Mouse (Mus musculus): ENCODE results near the gene Wdr83os. TPM values are rescaled to one million over a fixed set of nuclear protein-coding genes. Genes with fewer than 3 reads are reported as not detected.
"Not testable (repeated sequence)": the region's sequence is repeated elsewhere in the genome, so short reads cannot be mapped to it uniquely, and the experiment has no call there.

Gene Wdr83os
- polyA plus RNA-seq, 1 experiment from 2014 or later = 156 TPM

DNA sequence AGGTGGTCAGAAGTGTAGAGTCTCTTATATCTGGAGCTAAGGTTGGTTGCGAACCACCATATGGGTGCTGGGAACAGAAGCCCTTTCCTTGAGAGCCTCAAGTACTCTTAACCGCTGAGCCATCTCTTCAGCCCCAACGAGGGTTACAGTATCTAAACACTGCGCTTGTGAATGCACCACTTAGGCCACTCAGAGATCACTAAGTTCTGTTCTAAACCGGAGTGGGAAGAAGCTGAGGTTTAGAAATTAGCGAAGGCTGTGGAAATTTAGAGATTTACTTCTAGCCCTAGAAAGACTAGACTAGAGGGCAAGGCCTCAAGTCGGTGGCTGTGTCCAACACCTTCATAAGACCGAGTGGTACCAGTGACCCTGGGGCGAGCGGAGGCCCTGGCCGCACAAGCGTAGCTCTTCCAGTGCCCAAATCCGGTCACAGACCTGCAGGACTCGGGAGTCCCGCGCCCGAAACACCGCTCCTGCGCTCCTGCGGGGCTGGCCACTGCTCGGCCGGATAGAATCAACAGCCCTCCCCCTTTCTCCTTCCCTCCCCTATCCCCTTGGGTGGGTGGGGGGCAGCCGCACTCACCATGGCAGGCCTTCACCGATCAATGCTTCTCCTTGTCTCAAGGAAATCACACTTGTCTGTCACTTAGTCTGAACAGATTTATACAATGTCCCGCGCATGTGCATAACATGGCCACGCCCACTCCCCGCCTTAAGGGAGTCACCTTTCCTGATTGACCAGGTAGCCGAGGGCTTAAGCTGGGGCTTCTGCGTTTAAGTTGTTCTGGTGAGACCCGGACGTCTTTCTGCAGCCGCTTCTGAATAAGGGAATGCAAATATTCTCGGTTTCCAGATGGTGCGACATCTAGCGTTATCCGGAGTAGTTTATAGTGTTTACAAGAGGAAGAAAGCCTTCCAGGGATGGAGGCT is 38.8 kb downstream of the Wdr83os start:
- no peaks in the 10 kb centered on the region for H3K27me3 ChIP-seq (replicated peaks; ENCODE audit: control insufficient read depth, insufficient read depth, low read length)
- peak overlapping the region; percentile 70 for H3K4me3 ChIP-seq (ENCODE audit: low read depth, low read length)
- ATAC-seq (replicated peaks; ENCODE audit: low FRiP score, low TSS enrichment, low read depth) = peak; percentile 94
- peak overlapping the region; percentile 51; the same call in 1 of the 2 replicates for H3K27ac ChIP-seq (ENCODE audit: low read depth)
- H3K4me2 ChIP-seq (ENCODE audit: low read length) = peak overlapping the region; percentile 62
- H3K9me3 ChIP-seq (ENCODE audit: control insufficient read depth, low read length) = no peaks in the 10 kb centered on the region
- 7% methylated on average over 37 of the region's 37 CpGs for WGBS
- H3K9ac ChIP-seq (ENCODE audit: low read length) = peak overlapping the region; percentile 57
- H3K4me1 ChIP-seq (replicated peaks; ENCODE audit: control insufficient read depth, insufficient read depth, low read length) = no peaks in the 10 kb centered on the region
- peak; percentile 95 for DNase-seq (ENCODE audit: low spot score)
- H3K36me3 ChIP-seq (ENCODE audit: control insufficient read depth, insufficient read depth, low read length) = no peaks in the 10 kb centered on the region

DNA sequence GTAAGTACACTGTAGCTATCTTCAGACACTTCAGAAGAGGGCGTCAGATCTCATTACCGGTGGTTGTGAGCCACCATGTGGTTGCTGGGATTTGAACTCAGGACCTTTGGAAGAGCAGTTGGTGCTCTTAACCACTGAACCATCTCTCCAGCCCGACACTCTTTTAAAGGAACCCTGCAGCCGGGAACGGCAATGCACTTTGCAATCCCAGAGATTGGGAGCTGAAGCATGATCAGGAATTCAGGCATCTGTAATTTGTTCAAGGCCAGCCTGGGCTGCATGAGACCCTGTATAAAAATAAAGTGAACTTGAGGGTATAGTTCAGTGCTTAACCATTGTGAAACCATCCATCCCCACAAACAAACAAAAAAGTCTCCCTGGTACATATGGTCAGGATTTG is 39.7 kb downstream of the Wdr83os start:
- not testable (repeated sequence) for H3K9ac ChIP-seq (ENCODE audit: low read length); H3K4me3 ChIP-seq (ENCODE audit: low read depth, low read length); DNase-seq (ENCODE audit: low spot score); ATAC-seq (replicated peaks; ENCODE audit: low FRiP score, low TSS enrichment, low read depth); H3K27me3 ChIP-seq (replicated peaks; ENCODE audit: control insufficient read depth, insufficient read depth, low read length); H3K9me3 ChIP-seq (ENCODE audit: control insufficient read depth, low read length); H3K36me3 ChIP-seq (ENCODE audit: control insufficient read depth, insufficient read depth, low read length); H3K4me1 ChIP-seq (replicated peaks; ENCODE audit: control insufficient read depth, insufficient read depth, low read length); H3K27ac ChIP-seq (ENCODE audit: low read depth); H3K4me2 ChIP-seq (ENCODE audit: low read length)
- 82% methylated on average over 5 of the region's 5 CpGs for WGBS

DNA sequence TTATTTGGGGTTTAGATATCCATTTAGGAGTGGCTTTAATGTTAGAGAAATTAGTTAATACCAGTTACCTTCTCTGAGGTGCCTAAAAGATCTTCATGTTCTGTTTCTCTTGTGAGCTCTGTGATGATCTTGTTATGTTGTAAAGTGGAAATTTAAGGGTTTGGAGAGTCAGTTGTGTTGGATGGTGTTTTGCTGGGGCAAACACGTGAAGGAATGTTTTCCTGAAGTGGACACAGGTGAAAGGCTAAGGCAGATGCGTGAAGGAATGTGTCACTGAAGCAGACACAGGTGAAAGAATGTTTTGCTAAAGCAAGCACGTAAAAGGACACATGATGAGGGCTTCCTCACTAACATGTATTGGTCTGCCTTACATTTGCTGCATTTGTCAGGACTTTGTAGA is 42.5 kb downstream of the Wdr83os start, which contains the start of gene Zfp791:
Gene Zfp791, minus strand, starts transcription at position 101 of the 400 bp plus-strand sequence.
- DNase-seq (ENCODE audit: low spot score) (no peak), ATAC-seq (replicated peaks; ENCODE audit: low FRiP score, low TSS enrichment, low read depth) (no peak)
- no peaks in the 10 kb centered on the region for H3K27me3 ChIP-seq (replicated peaks; ENCODE audit: control insufficient read depth, insufficient read depth, low read length)
- no peaks in the 10 kb centered on the region for H3K4me1 ChIP-seq (replicated peaks; ENCODE audit: control insufficient read depth, insufficient read depth, low read length)
- 76% methylated on average over 3 of the region's 3 CpGs for WGBS
- no peak within 1 kb of the TSS for H3K9ac ChIP-seq (ENCODE audit: low read length)
- H3K9me3 ChIP-seq (ENCODE audit: control insufficient read depth, low read length) = no peaks in the 10 kb centered on the region
- no peak within 1 kb of the TSS for H3K4me3 ChIP-seq (ENCODE audit: low read depth, low read length)
- no peak within 1 kb of the TSS for H3K4me2 ChIP-seq (ENCODE audit: low read length)
- H3K36me3 ChIP-seq (ENCODE audit: control insufficient read depth, insufficient read depth, low read length) = no peaks in the 10 kb centered on the region
- no peak within 1 kb of the TSS for H3K27ac ChIP-seq (ENCODE audit: low read depth)

DNA sequence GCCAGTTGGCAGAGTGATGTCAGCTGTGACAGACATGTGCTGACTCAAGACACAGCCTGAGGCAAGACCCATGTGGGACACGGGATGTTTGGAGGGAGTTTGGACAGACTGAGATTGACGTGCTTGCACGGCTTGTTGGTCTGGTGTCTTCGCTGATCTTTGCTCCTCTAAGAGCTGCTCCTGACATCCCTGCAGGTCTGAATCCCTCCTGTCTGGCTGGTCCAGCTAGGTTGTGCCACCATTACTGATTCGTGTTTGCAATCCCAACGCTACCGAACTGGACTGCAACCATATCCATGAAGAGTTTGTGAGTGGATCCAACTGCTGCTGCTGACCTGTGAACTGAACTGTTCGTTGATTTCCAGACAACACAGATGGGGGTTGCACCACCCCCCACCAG is 43.2 kb downstream of the Wdr83os start:
- ATAC-seq (replicated peaks; ENCODE audit: low FRiP score, low TSS enrichment, low read depth) = no peak
- Histone ChIP-seq H3K4me2 (ENCODE audit: low read length) (no peak overlapping the region), H3K36me3 (ENCODE audit: control insufficient read depth, insufficient read depth, low read length) (no peaks in the 10 kb centered on the region), H3K9me3 (ENCODE audit: control insufficient read depth, low read length) (no peaks in the 10 kb centered on the region), H3K27ac (ENCODE audit: low read depth) (no peak overlapping the region), H3K27me3 (replicated peaks; ENCODE audit: control insufficient read depth, insufficient read depth, low read length) (no peaks in the 10 kb centered on the region), H3K4me3 (ENCODE audit: low read depth, low read length) (no peak overlapping the region), H3K4me1 (replicated peaks; ENCODE audit: control insufficient read depth, insufficient read depth, low read length) (no peaks in the 10 kb centered on the region), H3K9ac (ENCODE audit: low read length) (no peak overlapping the region)
- WGBS = 93% methylated on average over 8 of the region's 8 CpGs
- DNase-seq (ENCODE audit: low spot score) = no peak

Small RNAs within 50 kb of the gene (microRNA-seq; reads per million reads assigned to microRNA genes)
- gene Gm23388 (0.34 reads per million), gene Mir7070 (1.1 reads per million, percentile 9 among the genes with 10 or more reads in this experiment)

Other genes with a start within 250 kb of the Wdr83os start
- gene Gadd45gip1, start 249.2 kb upstream of the Wdr83os start, polyA plus RNA-seq (2014; fragmentation: Nextera tagmentation; extraction: Ambion mirVana) = 57.8 and 60.8 TPM in 2 replicates
- gene Rad23a, start 240.1 kb upstream of the Wdr83os start, polyA plus RNA-seq (2014; fragmentation: Nextera tagmentation; extraction: Ambion mirVana) = 126 and 129 TPM in 2 replicates
- gene Calr, start 233.8 kb upstream of the Wdr83os start, polyA plus RNA-seq (2014; fragmentation: Nextera tagmentation; extraction: Ambion mirVana) = 721 and 823 TPM in 2 replicates
- gene Farsa, start 223.8 kb upstream of the Wdr83os start, polyA plus RNA-seq (2014; fragmentation: Nextera tagmentation; extraction: Ambion mirVana) = 89.0 TPM in 2 replicates
- 67.9 and 68.9 TPM in 2 replicates for gene Syce2, start 208.6 kb upstream of the Wdr83os start, polyA plus RNA-seq (2014; fragmentation: Nextera tagmentation; extraction: Ambion mirVana)
- 35.7 and 37.8 TPM in 2 replicates for gene Gcdh, start 186.8 kb upstream of the Wdr83os start, polyA plus RNA-seq (2014; fragmentation: Nextera tagmentation; extraction: Ambion mirVana)
- 0.77 and 1.8 TPM in 2 replicates for gene Klf1, start 178.8 kb upstream of the Wdr83os start, polyA plus RNA-seq (2014; fragmentation: Nextera tagmentation; extraction: Ambion mirVana)
- 8.3 and 8.6 TPM in 2 replicates for gene Dnase2a, start 172.2 kb upstream of the Wdr83os start, polyA plus RNA-seq (2014; fragmentation: Nextera tagmentation; extraction: Ambion mirVana)
- gene Mast1, start 143.4 kb upstream of the Wdr83os start, polyA plus RNA-seq (2014; fragmentation: Nextera tagmentation; extraction: Ambion mirVana) = 2.3 and 2.6 TPM in 2 replicates
- gene Rtbdn, start 133.7 kb upstream of the Wdr83os start, polyA plus RNA-seq (2014; fragmentation: Nextera tagmentation; extraction: Ambion mirVana) = 0.09 TPM in 1 of 2 replicates, not detected in the other
- not detected in 2 replicates for gene Gm49661, start 111.3 kb upstream of the Wdr83os start, polyA plus RNA-seq (2014; fragmentation: Nextera tagmentation; extraction: Ambion mirVana)
- gene Prdx2, start 111.2 kb upstream of the Wdr83os start, polyA plus RNA-seq (2014; fragmentation: Nextera tagmentation; extraction: Ambion mirVana) = 771 and 821 TPM in 2 replicates
- gene Rnaseh2a, start 111.0 kb upstream of the Wdr83os start, polyA plus RNA-seq (2014; fragmentation: Nextera tagmentation; extraction: Ambion mirVana) = 132 and 141 TPM in 2 replicates
- gene Junb, start 102.0 kb upstream of the Wdr83os start, polyA plus RNA-seq (2014; fragmentation: Nextera tagmentation; extraction: Ambion mirVana) = 14.4 and 17.2 TPM in 2 replicates
- 36.0 and 40.7 TPM in 2 replicates for gene Hook2, start 90.1 kb upstream of the Wdr83os start, polyA plus RNA-seq (2014; fragmentation: Nextera tagmentation; extraction: Ambion mirVana)
- gene Best2, start 66.2 kb upstream of the Wdr83os start, polyA plus RNA-seq (2014; fragmentation: Nextera tagmentation; extraction: Ambion mirVana) = not detected in 2 replicates
- 95.9 and 105 TPM in 2 replicates for gene Asna1, start 55.5 kb upstream of the Wdr83os start, polyA plus RNA-seq (2014; fragmentation: Nextera tagmentation; extraction: Ambion mirVana)
- 115 and 143 TPM in 2 replicates for gene Trir, start 53.9 kb upstream of the Wdr83os start, polyA plus RNA-seq (2014; fragmentation: Nextera tagmentation; extraction: Ambion mirVana)
- gene Tnpo2, start 43.8 kb upstream of the Wdr83os start, polyA plus RNA-seq (2014; fragmentation: Nextera tagmentation; extraction: Ambion mirVana) = 15.5 and 15.7 TPM in 2 replicates
- 26.2 and 26.9 TPM in 2 replicates for gene Fbxw9, start 20.7 kb upstream of the Wdr83os start, polyA plus RNA-seq (2014; fragmentation: Nextera tagmentation; extraction: Ambion mirVana)
- 0.71 TPM in 1 of 2 replicates, not detected in the other for gene Gm5741, start 12.8 kb upstream of the Wdr83os start, polyA plus RNA-seq (2014; fragmentation: Nextera tagmentation; extraction: Ambion mirVana)
- gene Dhps, start 9.0 kb upstream of the Wdr83os start, polyA plus RNA-seq (2014; fragmentation: Nextera tagmentation; extraction: Ambion mirVana) = 63.8 and 67.5 TPM in 2 replicates
- gene Wdr83, start 566 bp downstream of the Wdr83os start, polyA plus RNA-seq (2014; fragmentation: Nextera tagmentation; extraction: Ambion mirVana) = 43.2 and 44.2 TPM in 2 replicates
- gene Man2b1, start 2.5 kb downstream of the Wdr83os start, polyA plus RNA-seq (2014; fragmentation: Nextera tagmentation; extraction: Ambion mirVana) = 41.7 and 46.7 TPM in 2 replicates
- 2.2 and 2.3 TPM in 2 replicates for gene Zfp791, start 42.4 kb downstream of the Wdr83os start, polyA plus RNA-seq (2014; fragmentation: Nextera tagmentation; extraction: Ambion mirVana)
- not detected in 2 replicates for gene Cks1brt, start 71.2 kb downstream of the Wdr83os start, polyA plus RNA-seq (2014; fragmentation: Nextera tagmentation; extraction: Ambion mirVana)
- not detected in 2 replicates for gene Olfr371, start 145.2 kb downstream of the Wdr83os start, polyA plus RNA-seq (2014; fragmentation: Nextera tagmentation; extraction: Ambion mirVana)
- gene Orc6, start 218.9 kb downstream of the Wdr83os start, polyA plus RNA-seq (2014; fragmentation: Nextera tagmentation; extraction: Ambion mirVana) = 124 and 126 TPM in 2 replicates
- gene Vps35, start 219.1 kb downstream of the Wdr83os start, polyA plus RNA-seq (2014; fragmentation: Nextera tagmentation; extraction: Ambion mirVana) = 138 and 147 TPM in 2 replicates